Mouse (Mus musculus) limb, embryonic 10.5 days (tissue): ENCODE measurements at regions not wholly inside any gene's neighbourhood (a gene's known extent, or its start where the extent isn't known, plus 50 kb on each side); places are given as distances from the start of the nearest gene placed in this dataset.

Experiments used
- DNase-seq: peaks from one replicate; pipeline ENCODE4 v3.0.0-alpha.2; 2017; ENCODE audit warnings: low spot score
- H3K27ac ChIP-seq: fragments of 300-500 bp; sonication (generic); 2 replicates; pipeline ENCODE4 v1.5.1; 2016; ENCODE audit warnings: mild to moderate bottlenecking
- H3K27me3 ChIP-seq: fragments of 300-500 bp; sonication (generic); 2 replicates; pipeline ENCODE4 v1.6.1; 2016; ENCODE audit warnings: low read depth, mild to moderate bottlenecking; ENCODE audit not compliant: poor library complexity, severe bottlenecking
- H3K36me3 ChIP-seq: fragments of 300-500 bp; sonication (generic); 2 replicates; pipeline ENCODE4 v1.6.1; 2016; ENCODE audit warnings: mild to moderate bottlenecking, moderate library complexity
- H3K4me1 ChIP-seq: fragments of 300-500 bp; sonication (generic); 2 replicates; pipeline ENCODE4 v1.6.1; 2016
- H3K4me3 ChIP-seq: fragments of 300-500 bp; sonication (generic); 2 replicates; pipeline ENCODE4 v1.5.1; 2016; ENCODE audit warnings: mild to moderate bottlenecking, moderate library complexity
- H3K9me3 ChIP-seq: fragments of 300-500 bp; sonication (generic); replicated peaks from 2 replicates; pipeline ENCODE4 v1.6.1; 2016; ENCODE audit warnings: mild to moderate bottlenecking
- WGBS: fragments of 180-500 bp; shearing (Covaris S2); methylation state at CpG from one replicate; pipeline ENCODE4 v1.1.7; 2016; 5-methylcytosine and 5-hydroxymethylcytosine counted together

DNA sequence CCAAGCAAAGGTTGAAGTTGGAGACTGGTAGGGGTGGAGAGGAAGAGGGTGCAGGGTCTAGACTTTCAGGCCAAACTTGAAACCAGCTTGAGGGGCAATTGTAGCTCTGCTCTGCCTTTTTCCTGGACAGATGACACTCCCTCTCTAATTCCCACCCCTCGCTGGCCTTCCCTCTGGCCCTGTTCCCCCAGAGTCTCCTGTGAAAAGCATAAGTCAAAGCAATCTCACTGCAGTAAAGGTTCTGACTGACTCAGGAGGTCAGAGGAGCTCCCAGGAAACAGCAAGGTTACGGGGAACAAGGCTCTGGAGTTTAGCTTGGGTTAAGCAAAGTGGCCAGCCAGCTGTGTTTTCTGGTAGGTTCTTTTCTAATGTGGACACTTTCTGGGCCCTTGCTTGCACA lies 218.5 kb downstream of the Rplp1 start:
- Histone ChIP-seq H3K9me3 (no peaks in the 10 kb centered on the region), H3K4me1 (peaks cover 46% of the 10 kb centered on the region), H3K27me3 (peaks cover 58% of the 10 kb centered on the region), H3K4me3 (no peak overlapping the region), H3K27ac (no peak overlapping the region), H3K36me3 (no peaks in the 10 kb centered on the region)
- DNase-seq: no peak
- 63% methylated on average over 2 of the region's 2 CpGs for WGBS

GRCm38 (mm10) chr9:61695381-61695791 lies 219.0 kb downstream of the Rplp1 start:
- Histone ChIP-seq H3K4me3 (no peak overlapping the region), H3K27me3 (peaks cover 54% of the 10 kb centered on the region), H3K9me3 (no peaks in the 10 kb centered on the region), H3K27ac (no peak overlapping the region), H3K36me3 (no peaks in the 10 kb centered on the region), H3K4me1 (peaks cover 46% of the 10 kb centered on the region)
- DNase-seq: no peak
- 6% methylated on average over 9 of the region's 9 CpGs for WGBS

DNA sequence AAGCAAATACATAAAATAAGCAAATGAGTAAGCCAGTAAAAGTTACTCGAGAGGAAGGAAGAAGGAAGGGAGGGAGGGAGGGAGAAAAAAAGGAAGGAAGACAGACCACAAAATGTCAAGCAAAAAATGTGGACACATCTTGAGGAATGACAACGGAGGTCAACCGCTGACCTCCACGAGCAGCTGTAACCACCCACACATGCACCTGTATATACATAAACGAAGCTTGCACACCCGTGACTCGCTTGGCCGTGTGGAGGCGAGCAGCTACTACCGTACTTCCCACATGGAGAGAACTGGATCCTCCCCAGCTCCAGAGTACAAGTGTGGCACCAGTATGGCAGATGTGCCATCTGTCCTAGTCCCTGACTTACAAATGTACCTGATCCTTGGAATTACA lies 220.1 kb downstream of the Rplp1 start:
- Histone ChIP-seq H3K4me3 (no peak overlapping the region), H3K4me1 (peaks cover 50% of the 10 kb centered on the region), H3K27ac (no peak overlapping the region), H3K9me3 (no peaks in the 10 kb centered on the region), H3K27me3 (peaks cover 43% of the 10 kb centered on the region), H3K36me3 (no peaks in the 10 kb centered on the region)
- WGBS: 80% methylated on average over 10 of the region's 10 CpGs
- no peak for DNase-seq

DNA sequence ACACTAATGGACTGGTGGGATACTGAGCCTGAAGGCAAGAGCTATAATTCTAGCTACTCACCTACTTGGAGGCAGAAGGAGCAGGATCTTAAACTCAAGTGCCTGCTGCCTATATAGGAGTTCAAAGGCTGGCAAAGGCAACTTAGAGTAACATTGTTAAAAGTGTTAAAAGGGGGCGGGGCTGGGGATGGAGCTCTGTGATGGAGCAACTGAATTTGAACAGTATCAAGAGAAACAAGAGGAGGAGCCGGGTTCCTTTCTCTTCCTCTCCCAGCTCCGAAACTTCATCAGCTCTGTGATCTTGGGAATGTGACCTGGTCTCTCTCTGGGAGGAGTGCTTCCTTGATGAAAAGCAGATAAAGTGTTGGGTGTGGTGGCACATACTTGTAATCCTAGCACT lies 223.6 kb downstream of the Rplp1 start:
- Histone ChIP-seq H3K27ac (peak overlapping the region; percentile 82; the same call in 1 of the 2 replicates), H3K9me3 (no peaks in the 10 kb centered on the region), H3K4me3 (no peak overlapping the region), H3K36me3 (no peaks in the 10 kb centered on the region), H3K4me1 (peaks cover 41% of the 10 kb centered on the region), H3K27me3 (peaks cover 53% of the 10 kb centered on the region)
- DNase-seq: no peak
- 61% methylated on average over 3 of the region's 3 CpGs for WGBS

- H3K4me1 ChIP-seq: peaks cover 33% of the 10 kb centered on the region
- no peak overlapping the region for H3K4me3 ChIP-seq
- H3K27me3 ChIP-seq: peaks cover 53% of the 10 kb centered on the region
- 63% methylated on average over 7 of the region's 7 CpGs for WGBS
- H3K36me3 ChIP-seq: no peaks in the 10 kb centered on the region
- no peaks in the 10 kb centered on the region for H3K9me3 ChIP-seq
- peak overlapping the region; percentile 82 for H3K27ac ChIP-seq
- DNase-seq: no peak
Measured at GRCm38 (mm10) chr9:61689939-61690338, 224.4 kb downstream of the Rplp1 start.

DNA sequence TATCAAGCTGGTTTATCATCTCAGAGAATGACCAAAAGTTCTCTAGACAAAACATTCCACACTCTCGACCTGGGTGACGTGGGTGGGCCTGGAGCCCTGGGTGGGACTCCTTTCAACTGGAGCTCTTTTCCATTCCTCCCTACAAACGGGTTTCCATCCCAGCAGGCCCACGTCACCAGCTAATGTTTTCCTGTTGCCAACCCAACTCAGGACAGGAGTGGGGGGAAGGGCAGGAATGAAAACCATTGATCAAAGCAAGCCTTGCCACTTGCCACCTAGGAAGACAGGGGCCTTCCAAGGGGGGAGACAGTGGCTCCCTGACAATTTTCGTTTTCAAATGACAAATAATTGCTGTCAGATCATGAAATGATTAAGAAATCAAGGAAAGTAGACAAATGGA lies 224.8 kb downstream of the Rplp1 start:
- H3K9me3 ChIP-seq: no peaks in the 10 kb centered on the region
- peak; percentile 59 for DNase-seq
- H3K27me3 ChIP-seq: peaks cover 49% of the 10 kb centered on the region
- peak overlapping the region; percentile 82 for H3K27ac ChIP-seq
- H3K4me3 ChIP-seq: peak overlapping the region; percentile 13; the same call in 1 of the 2 replicates
- no peaks in the 10 kb centered on the region for H3K36me3 ChIP-seq
- 19% methylated on average over 5 of the region's 5 CpGs for WGBS
- peaks cover 34% of the 10 kb centered on the region for H3K4me1 ChIP-seq

DNA sequence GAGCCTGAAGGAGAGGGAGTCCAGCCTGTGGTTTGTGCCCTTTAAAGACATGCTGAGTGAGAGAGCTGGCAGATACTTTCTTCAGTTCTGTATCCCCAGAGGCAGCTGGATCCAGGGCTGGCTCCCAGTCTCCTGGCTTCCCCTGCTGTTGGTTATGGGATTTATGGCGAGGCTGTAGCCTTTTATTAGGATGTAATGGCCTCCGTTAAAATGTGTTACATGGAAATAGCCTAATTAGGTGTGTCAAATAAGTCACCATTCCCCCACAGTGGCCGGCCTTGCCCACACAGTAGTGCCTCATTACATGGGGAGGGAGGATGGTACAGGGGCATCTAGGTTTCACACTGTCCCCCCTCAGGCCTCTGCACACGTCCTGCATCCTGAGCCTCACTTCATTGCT lies 230.8 kb downstream of the Rplp1 start:
- Histone ChIP-seq H3K27me3 (peaks cover 55% of the 10 kb centered on the region), H3K4me1 (peaks cover 61% of the 10 kb centered on the region), H3K36me3 (no peaks in the 10 kb centered on the region), H3K27ac (peak overlapping the region; percentile 3; the same call in 1 of the 2 replicates), H3K9me3 (no peaks in the 10 kb centered on the region), H3K4me3 (no peak overlapping the region)
- WGBS: 23% methylated on average over 4 of the region's 4 CpGs
- DNase-seq: no peak

GRCm38 (mm10) chr9:61682744-61683259 lies 231.5 kb downstream of the Rplp1 start:
- 88% methylated on average over 5 of the region's 5 CpGs for WGBS

DNA sequence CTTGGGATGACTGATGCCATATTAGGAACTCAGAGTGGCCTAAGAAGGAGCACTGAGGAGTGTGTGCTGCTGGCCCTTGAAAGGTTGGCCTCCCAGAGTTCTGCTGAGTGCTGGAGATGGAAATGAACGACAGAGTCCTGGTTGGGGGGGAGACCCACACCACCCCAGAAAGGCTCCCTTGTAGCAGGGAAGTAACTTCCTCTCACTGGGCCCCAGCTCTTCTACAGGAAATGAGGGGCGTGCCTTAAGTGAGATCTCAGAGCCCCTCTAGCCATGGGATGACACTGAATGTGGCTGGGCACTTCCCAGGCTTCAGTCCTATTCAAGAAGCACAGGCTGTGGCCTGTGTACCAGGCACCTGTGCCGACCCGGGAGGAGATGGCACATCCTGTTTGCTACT lies 232.0 kb downstream of the Rplp1 start:
- peaks cover 59% of the 10 kb centered on the region for H3K27me3 ChIP-seq
- H3K4me3 ChIP-seq: no peak overlapping the region
- no peaks in the 10 kb centered on the region for H3K36me3 ChIP-seq
- no peak for DNase-seq
- no peaks in the 10 kb centered on the region for H3K9me3 ChIP-seq
- H3K27ac ChIP-seq: peak overlapping the region; percentile 50; the same call in 1 of the 2 replicates
- 67% methylated on average over 4 of the region's 4 CpGs for WGBS
- H3K4me1 ChIP-seq: peaks cover 55% of the 10 kb centered on the region

More at GRCm38 (mm10) chr9:61682744-61683259, 231.5 kb downstream of the Rplp1 start:
- DNase-seq: no peak
- Histone ChIP-seq H3K27ac (no peak overlapping the region; the same call in 1 of the 2 replicates), H3K27me3 (peaks cover 61% of the 10 kb centered on the region), H3K4me1 (peaks cover 60% of the 10 kb centered on the region), H3K4me3 (no peak overlapping the region), H3K9me3 (no peaks in the 10 kb centered on the region), H3K36me3 (no peaks in the 10 kb centered on the region)

GRCm38 (mm10) chr9:61681406-61681805 lies 232.9 kb downstream of the Rplp1 start:
- Histone ChIP-seq H3K27ac (no peak overlapping the region), H3K36me3 (no peaks in the 10 kb centered on the region), H3K9me3 (no peaks in the 10 kb centered on the region), H3K4me3 (no peak overlapping the region), H3K27me3 (peaks cover 54% of the 10 kb centered on the region), H3K4me1 (peaks cover 55% of the 10 kb centered on the region)
- no peak for DNase-seq
- WGBS: 74% methylated on average over 5 of the region's 5 CpGs

DNA sequence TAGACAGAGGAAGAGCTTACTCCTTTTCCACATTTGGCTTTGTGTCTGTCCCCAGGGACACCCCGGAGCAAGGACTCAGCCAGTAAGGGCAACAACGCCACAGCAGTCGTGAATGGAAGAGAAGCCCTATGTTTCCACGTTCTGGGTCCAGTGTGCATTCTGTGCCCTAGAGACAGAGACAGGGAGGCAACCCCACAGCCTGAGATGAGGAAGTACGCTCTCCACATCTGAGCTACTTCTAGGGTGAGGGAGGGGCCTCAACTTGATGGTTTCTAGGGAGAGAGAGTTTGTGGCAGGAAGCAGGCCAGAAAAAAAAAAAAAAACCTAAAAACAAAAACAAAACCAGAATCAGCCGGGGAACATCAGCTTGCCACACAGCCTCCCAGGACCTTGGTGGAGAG lies 233.4 kb downstream of the Rplp1 start:
- no peak for DNase-seq
- Histone ChIP-seq H3K27ac (peak overlapping the region; percentile 56), H3K9me3 (no peaks in the 10 kb centered on the region), H3K36me3 (no peaks in the 10 kb centered on the region), H3K4me1 (peaks cover 55% of the 10 kb centered on the region), H3K4me3 (no peak overlapping the region), H3K27me3 (peaks cover 49% of the 10 kb centered on the region)
- WGBS: 54% methylated on average over 6 of the region's 6 CpGs

- WGBS: 88% methylated on average over 6 of the region's 6 CpGs
- no peaks in the 10 kb centered on the region for H3K9me3 ChIP-seq
- H3K4me3 ChIP-seq: no peak overlapping the region
- no peaks in the 10 kb centered on the region for H3K36me3 ChIP-seq
- DNase-seq: no peak
- no peak overlapping the region for H3K27ac ChIP-seq
- peaks cover 57% of the 10 kb centered on the region for H3K4me1 ChIP-seq
- H3K27me3 ChIP-seq: peaks cover 48% of the 10 kb centered on the region
Measured at GRCm38 (mm10) chr9:61679686-61680085, 234.7 kb downstream of the Rplp1 start.

- Histone ChIP-seq H3K27me3 (peaks cover 44% of the 10 kb centered on the region), H3K36me3 (no peaks in the 10 kb centered on the region), H3K4me3 (no peak overlapping the region), H3K9me3 (no peaks in the 10 kb centered on the region), H3K27ac (peak overlapping the region; percentile 38; the same call in 1 of the 2 replicates), H3K4me1 (peaks cover 57% of the 10 kb centered on the region)
- no peak for DNase-seq
- 79% methylated on average over 3 of the region's 3 CpGs for WGBS
Measured at GRCm38 (mm10) chr9:61677603-61678002, 236.7 kb downstream of the Rplp1 start.

DNA sequence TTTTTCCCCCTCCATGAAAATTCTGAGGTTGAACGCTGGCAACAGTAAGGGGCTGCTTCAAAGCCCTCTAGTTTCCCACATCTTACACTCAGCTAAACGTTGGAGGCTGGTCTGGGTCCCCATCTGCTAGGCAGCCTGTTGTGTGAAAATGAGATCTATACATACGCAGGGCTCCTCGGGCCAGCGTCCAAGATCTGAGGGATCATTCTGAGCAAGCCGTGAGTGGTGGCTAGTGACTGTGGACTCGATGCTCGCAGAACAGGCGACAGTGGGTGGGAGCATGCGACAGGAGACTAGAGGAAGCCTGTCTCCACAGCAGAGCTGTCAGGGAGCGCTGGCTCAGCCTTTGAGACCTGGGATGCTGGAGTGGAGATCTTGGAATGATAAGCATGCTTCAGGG lies 237.3 kb downstream of the Rplp1 start:
- DNase-seq: no peak
- no peaks in the 10 kb centered on the region for H3K9me3 ChIP-seq
- no peak overlapping the region for H3K4me3 ChIP-seq
- peaks cover 52% of the 10 kb centered on the region for H3K4me1 ChIP-seq
- H3K27ac ChIP-seq: peak overlapping the region; percentile 38; the same call in 1 of the 2 replicates
- WGBS: 71% methylated on average over 11 of the region's 11 CpGs
- peaks cover 38% of the 10 kb centered on the region for H3K27me3 ChIP-seq
- H3K36me3 ChIP-seq: no peaks in the 10 kb centered on the region
